18 mouse cellular contexts compared by ENCODE assay signal in the genomic region with DNA sequence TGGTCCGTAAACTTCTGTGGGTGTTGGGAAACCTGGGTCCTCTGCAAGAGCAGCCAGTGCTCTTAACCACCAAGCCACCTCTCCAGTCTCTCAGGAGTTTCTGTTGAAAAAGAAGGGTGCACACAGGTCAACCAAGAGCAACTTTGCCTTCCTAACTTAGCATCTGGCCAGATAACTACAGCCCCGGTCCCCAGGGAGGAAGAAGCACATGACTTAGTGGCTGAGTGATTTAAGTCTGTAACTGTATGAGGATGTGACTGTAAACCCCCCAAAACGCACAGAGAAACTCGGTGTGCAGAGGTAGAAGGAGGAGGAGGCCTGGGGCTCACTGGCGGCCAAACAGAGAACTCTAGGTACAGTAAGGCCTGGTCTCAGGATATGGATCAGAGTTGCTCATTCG. TPM values are rescaled to one million over a fixed set of nuclear protein-coding genes. Genes with fewer than 3 reads are reported as not detected.
"Had no signal": no experiment of that assay in that cellular context is flagged by ENCODE, and none has a peak within 500 bp of the region (broad histone marks: within the 10 kb centered on the region; RNA-seq: fewer than 3 reads in every experiment).

No protein-coding gene starts in this region.

- H3K4me2 ChIP-seq: limb, embryonic 12.5 days; lung, embryonic 14.5 days; midbrain, embryonic 11.5 days; midbrain, embryonic 15.5 days; neural tube, embryonic 12.5 days had no signal

- H3K4me3 ChIP-seq: limb, embryonic 12.5 days; midbrain, embryonic 15.5 days; neural tube, embryonic 12.5 days had no signal

- H3K9me3 ChIP-seq: limb, embryonic 12.5 days; midbrain, embryonic 15.5 days; neural tube, embryonic 12.5 days had no signal

- H3K4me1 ChIP-seq: limb, embryonic 12.5 days; midbrain, embryonic 15.5 days; neural tube, embryonic 12.5 days had no signal

- H3K36me3 ChIP-seq: limb, embryonic 12.5 days; midbrain, embryonic 15.5 days; neural tube, embryonic 12.5 days had no signal

- ATAC-seq: intestine, postnatal 0 days; midbrain, embryonic 15.5 days had no signal

- DNase-seq: kidney, adult 8-10 months; kidney, postnatal 25 days; layer of hippocampus, adult 9-11 months; layer of hippocampus, postnatal 36 days; lung, embryonic 14.5 days; lung, postnatal 10 days; lung, postnatal 4 days; retina, postnatal 1 day; right cerebral cortex, postnatal 14 days; thymus, postnatal 4 days had no signal

- H3K9ac ChIP-seq: limb, embryonic 12.5 days; liver, embryonic 14.5 days; lung, embryonic 14.5 days; midbrain, embryonic 15.5 days; neural tube, embryonic 12.5 days had no signal

- H3K27me3 ChIP-seq: limb, embryonic 12.5 days; neural tube, embryonic 12.5 days had no signal

- H3K27ac ChIP-seq: limb, embryonic 12.5 days; liver, embryonic 14.5 days; midbrain, embryonic 15.5 days; neural tube, embryonic 12.5 days; stomach, postnatal 0 days had no signal

RNA-seq across cellular contexts. Expression of a gene that starts 6.1 kb away (rescaled TPM):
- total RNA-seq: megakaryocyte, adult 5-6 weeks had no signal
